Mouse (Mus musculus) liver, embryonic 12.5 days (tissue): ENCODE results near the gene Gpc5. TPM values are rescaled to one million over a fixed set of nuclear protein-coding genes. Genes with fewer than 3 reads are reported as not detected.

Source experiments
- ATAC-seq: fragments of 200-750 bp; cut with Nextera tagmentation; 2 replicates; pipeline ENCODE4 v1.8.0; 2017; ENCODE audit warnings: moderate number of reproducible peaks, mild to moderate bottlenecking, moderate library complexity
- H3K27ac ChIP-seq: fragments of 300-500 bp; sonication (generic); 2 replicates; pipeline ENCODE4 v1.5.1; 2016; ENCODE audit warnings: mild to moderate bottlenecking
- H3K27me3 ChIP-seq: fragments of 300-500 bp; sonication (generic); replicated peaks from 2 replicates; pipeline ENCODE4 v1.6.1; 2016; ENCODE audit warnings: mild to moderate bottlenecking, moderate library complexity
- H3K36me3 ChIP-seq: fragments of 300-500 bp; sonication (generic); 2 replicates; pipeline ENCODE4 v1.6.1; 2016; ENCODE audit warnings: mild to moderate bottlenecking, moderate library complexity
- H3K4me1 ChIP-seq: fragments of 300-500 bp; sonication (generic); 2 replicates; pipeline ENCODE4 v1.6.1; 2016
- H3K4me2 ChIP-seq: fragments of 300-500 bp; sonication (generic); 2 replicates; pipeline ENCODE4 v1.6.1; 2016; ENCODE audit warnings: mild to moderate bottlenecking, moderate library complexity
- H3K4me3 ChIP-seq: fragments of 300-500 bp; sonication (generic); 2 replicates; pipeline ENCODE4 v1.5.1; 2016; ENCODE audit warnings: mild to moderate bottlenecking, moderate library complexity
- H3K9ac ChIP-seq: fragments of 300-500 bp; sonication (generic); 2 replicates; pipeline ENCODE4 v1.6.1; 2016; ENCODE audit warnings: mild to moderate bottlenecking, moderate library complexity
- H3K9me3 ChIP-seq: fragments of 300-500 bp; sonication (generic); replicated peaks from 2 replicates; pipeline ENCODE4 v1.6.1; 2016; ENCODE audit warnings: mild to moderate bottlenecking, moderate library complexity
- WGBS: fragments of 180-500 bp; shearing (Covaris S2); methylation state at CpG from one replicate; pipeline ENCODE4 v1.1.7; 2016; ENCODE audit not compliant: insufficient replicate concordance; 5-methylcytosine and 5-hydroxymethylcytosine counted together
- polyA plus RNA-seq: library from polyadenylated mRNA; unstranded; fragments of >200 nt; fragmentation: Nextera tagmentation; extraction: Ambion mirVana; gene quantifications from 2 replicates; pipeline ENCODE4 v1.2.1, GENCODE M21; 2016

The Gpc5 gene
- polyA plus RNA-seq, 1 experiment from 2014 or later = not detected

GRCm38 (mm10) chr14:115269703-115270402 is 177.8 kb downstream of the Gpc5 start:
- no peaks in the 10 kb centered on the region for H3K9me3 ChIP-seq
- 66% methylated on average over 6 of the region's 6 CpGs for WGBS
- H3K4me2 ChIP-seq = no peak overlapping the region
- H3K9ac ChIP-seq = no peak overlapping the region
- ATAC-seq = no peak
- no peaks in the 10 kb centered on the region for H3K27me3 ChIP-seq
- H3K4me1 ChIP-seq = no peaks in the 10 kb centered on the region
- no peak overlapping the region for H3K27ac ChIP-seq
- H3K36me3 ChIP-seq = no peaks in the 10 kb centered on the region
- no peak overlapping the region for H3K4me3 ChIP-seq

- Histone ChIP-seq H3K9ac (no peak overlapping the region), H3K27me3 (no peaks in the 10 kb centered on the region), H3K9me3 (no peaks in the 10 kb centered on the region), H3K4me3 (no peak overlapping the region), H3K36me3 (no peaks in the 10 kb centered on the region), H3K27ac (no peak overlapping the region), H3K4me2 (no peak overlapping the region), H3K4me1 (no peaks in the 10 kb centered on the region)
- no peak for ATAC-seq
- WGBS = 70% methylated on average over 6 of the region's 6 CpGs
Observed at GRCm38 (mm10) chr14:115270445-115270844, 178.4 kb downstream of the Gpc5 start.

GRCm38 (mm10) chr14:115282782-115283181 is 190.8 kb downstream of the Gpc5 start:
- Histone ChIP-seq H3K27me3 (no peaks in the 10 kb centered on the region), H3K4me3 (no peak overlapping the region), H3K4me2 (no peak overlapping the region), H3K9me3 (no peaks in the 10 kb centered on the region), H3K4me1 (no peaks in the 10 kb centered on the region), H3K9ac (no peak overlapping the region), H3K27ac (no peak overlapping the region), H3K36me3 (no peaks in the 10 kb centered on the region)
- ATAC-seq = no peak

- Histone ChIP-seq H3K4me1 (no peaks in the 10 kb centered on the region), H3K9me3 (no peaks in the 10 kb centered on the region), H3K27me3 (no peaks in the 10 kb centered on the region), H3K4me2 (no peak overlapping the region), H3K27ac (no peak overlapping the region), H3K36me3 (no peaks in the 10 kb centered on the region), H3K4me3 (no peak overlapping the region), H3K9ac (no peak overlapping the region)
- 43% methylated on average over 2 of the region's 2 CpGs for WGBS
- ATAC-seq = no peak
Observed at GRCm38 (mm10) chr14:115324247-115324646, 232.2 kb downstream of the Gpc5 start.

- no peaks in the 10 kb centered on the region for H3K9me3 ChIP-seq
- H3K4me2 ChIP-seq = no peak overlapping the region
- H3K27me3 ChIP-seq = no peaks in the 10 kb centered on the region
- no peaks in the 10 kb centered on the region for H3K4me1 ChIP-seq
- no peak overlapping the region for H3K27ac ChIP-seq
- no peaks in the 10 kb centered on the region for H3K36me3 ChIP-seq
- 58% methylated on average over 5 of the region's 5 CpGs for WGBS
- no peak overlapping the region for H3K9ac ChIP-seq
- no peak for ATAC-seq
- no peak overlapping the region for H3K4me3 ChIP-seq
Observed at GRCm38 (mm10) chr14:115326426-115326825, 234.4 kb downstream of the Gpc5 start.

GRCm38 (mm10) chr14:115339084-115339483 is 247.1 kb downstream of the Gpc5 start:
- H3K4me3 ChIP-seq = no peak overlapping the region
- no peaks in the 10 kb centered on the region for H3K9me3 ChIP-seq
- no peak overlapping the region for H3K9ac ChIP-seq
- WGBS = 60% methylated on average over 3 of the region's 3 CpGs
- no peak overlapping the region for H3K27ac ChIP-seq
- no peaks in the 10 kb centered on the region for H3K36me3 ChIP-seq
- ATAC-seq = no peak
- no peaks in the 10 kb centered on the region for H3K27me3 ChIP-seq
- H3K4me2 ChIP-seq = no peak overlapping the region
- H3K4me1 ChIP-seq = no peaks in the 10 kb centered on the region

GRCm38 (mm10) chr14:115342597-115342996 is 250.6 kb downstream of the Gpc5 start:
- H3K9ac ChIP-seq = no peak overlapping the region
- ATAC-seq = no peak
- H3K9me3 ChIP-seq = no peaks in the 10 kb centered on the region
- no peak overlapping the region for H3K4me3 ChIP-seq
- H3K36me3 ChIP-seq = no peaks in the 10 kb centered on the region
- H3K4me1 ChIP-seq = no peaks in the 10 kb centered on the region
- 69% methylated on average over 2 of the region's 2 CpGs for WGBS
- H3K27ac ChIP-seq = no peak overlapping the region
- H3K27me3 ChIP-seq = no peaks in the 10 kb centered on the region
- no peak overlapping the region for H3K4me2 ChIP-seq

GRCm38 (mm10) chr14:115349448-115349847 is 257.4 kb downstream of the Gpc5 start:
- Histone ChIP-seq H3K9ac (no peak overlapping the region), H3K27ac (no peak overlapping the region), H3K4me1 (no peaks in the 10 kb centered on the region), H3K36me3 (no peaks in the 10 kb centered on the region), H3K4me3 (no peak overlapping the region), H3K4me2 (no peak overlapping the region), H3K9me3 (no peaks in the 10 kb centered on the region), H3K27me3 (no peaks in the 10 kb centered on the region)
- no peak for ATAC-seq
- 73% methylated on average over 3 of the region's 3 CpGs for WGBS

GRCm38 (mm10) chr14:115365320-115365935 is 273.4 kb downstream of the Gpc5 start:
- WGBS = 53% methylated on average over 3 of the region's 3 CpGs
- H3K27me3 ChIP-seq = no peaks in the 10 kb centered on the region
- no peak overlapping the region for H3K4me3 ChIP-seq
- H3K4me2 ChIP-seq = no peak overlapping the region
- H3K9ac ChIP-seq = no peak overlapping the region
- no peaks in the 10 kb centered on the region for H3K4me1 ChIP-seq
- no peak for ATAC-seq
- H3K36me3 ChIP-seq = no peaks in the 10 kb centered on the region
- no peak overlapping the region for H3K27ac ChIP-seq
- H3K9me3 ChIP-seq = no peaks in the 10 kb centered on the region

GRCm38 (mm10) chr14:115369611-115370167 is 277.7 kb downstream of the Gpc5 start:
- H3K27ac ChIP-seq = no peak overlapping the region
- no peak for ATAC-seq
- H3K27me3 ChIP-seq = no peaks in the 10 kb centered on the region
- no peak overlapping the region for H3K4me2 ChIP-seq
- no peak overlapping the region for H3K4me3 ChIP-seq
- no peaks in the 10 kb centered on the region for H3K36me3 ChIP-seq
- H3K4me1 ChIP-seq = no peaks in the 10 kb centered on the region
- no peak overlapping the region for H3K9ac ChIP-seq
- H3K9me3 ChIP-seq = no peaks in the 10 kb centered on the region
- 75% methylated on average over 15 of the region's 15 CpGs for WGBS

GRCm38 (mm10) chr14:115371131-115371530 is 279.1 kb downstream of the Gpc5 start:
- H3K36me3 ChIP-seq = no peaks in the 10 kb centered on the region
- no peaks in the 10 kb centered on the region for H3K27me3 ChIP-seq
- no peaks in the 10 kb centered on the region for H3K4me1 ChIP-seq
- no peak overlapping the region for H3K4me2 ChIP-seq
- H3K4me3 ChIP-seq = no peak overlapping the region
- no peaks in the 10 kb centered on the region for H3K9me3 ChIP-seq
- ATAC-seq = no peak
- WGBS = 6% methylated on average over 1 of the region's 1 CpGs
- no peak overlapping the region for H3K9ac ChIP-seq
- H3K27ac ChIP-seq = no peak overlapping the region

- Histone ChIP-seq H3K9me3 (no peaks in the 10 kb centered on the region), H3K27ac (no peak overlapping the region), H3K36me3 (no peaks in the 10 kb centered on the region), H3K4me3 (no peak overlapping the region), H3K27me3 (no peaks in the 10 kb centered on the region), H3K9ac (no peak overlapping the region), H3K4me1 (no peaks in the 10 kb centered on the region), H3K4me2 (no peak overlapping the region)
- no peak for ATAC-seq
- WGBS = 36% methylated on average over 3 of the region's 3 CpGs
Observed at GRCm38 (mm10) chr14:115391831-115392230, 299.8 kb downstream of the Gpc5 start.
